Mouse (Mus musculus): ENCODE data around the gene Flna. TPM values are rescaled to one million over a fixed set of nuclear protein-coding genes. Genes with fewer than 3 reads are reported as not detected.
"Not testable (repeated sequence)": the region's sequence is repeated elsewhere in the genome, so short reads cannot be mapped to it uniquely, and the experiment has no call there.

Gene Flna
- polyA plus RNA-seq, 1 experiment: 5,579 TPM

DNA sequence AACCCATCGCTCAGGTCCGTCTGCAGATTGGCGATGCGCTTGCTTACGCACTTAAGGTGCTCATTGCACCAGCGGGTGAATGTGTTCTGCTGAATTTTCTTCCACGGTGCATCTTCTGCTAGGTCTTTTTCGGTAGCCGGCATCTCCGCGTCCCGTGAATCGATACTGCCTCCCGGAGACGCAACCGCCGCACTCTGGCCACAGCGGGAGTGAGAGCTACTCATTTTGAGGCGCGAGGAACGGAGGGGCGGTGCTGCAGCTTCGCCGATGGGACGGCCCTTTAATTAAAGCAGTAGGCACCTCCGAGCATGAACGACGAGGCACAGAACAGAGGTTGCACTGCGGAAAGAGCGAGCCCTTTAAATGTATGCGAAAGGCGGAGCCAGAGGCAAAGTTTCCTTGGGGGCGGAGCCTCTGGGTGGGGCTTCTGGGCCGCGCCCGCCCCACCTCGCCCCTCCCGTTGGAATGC lies 3.4 kb downstream of the Flna start:
- DNase-seq (ENCODE audit: low spot score): peak; percentile 63

DNA sequence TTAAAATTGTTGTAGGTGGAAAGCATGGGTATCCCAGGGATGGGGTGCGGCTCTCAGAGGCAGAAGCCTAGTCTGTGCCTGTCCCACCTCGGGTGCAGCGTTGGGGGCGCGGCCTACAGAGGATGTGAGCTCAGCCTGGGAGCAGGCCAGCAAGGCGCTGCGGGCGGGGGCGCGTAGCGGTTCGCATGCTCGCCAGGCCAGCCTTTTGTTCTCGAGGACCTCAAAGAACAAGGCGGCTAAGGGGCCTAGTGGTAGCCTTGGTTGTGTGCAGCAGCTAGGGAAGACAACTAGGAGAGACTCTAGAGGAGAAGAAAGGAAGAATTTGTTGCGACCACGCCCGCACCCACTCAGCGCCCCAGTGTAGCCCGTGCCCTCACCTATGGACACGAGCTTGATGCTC lies 3.9 kb downstream of the Flna start:
- no peak for DNase-seq (ENCODE audit: low spot score)

DNA sequence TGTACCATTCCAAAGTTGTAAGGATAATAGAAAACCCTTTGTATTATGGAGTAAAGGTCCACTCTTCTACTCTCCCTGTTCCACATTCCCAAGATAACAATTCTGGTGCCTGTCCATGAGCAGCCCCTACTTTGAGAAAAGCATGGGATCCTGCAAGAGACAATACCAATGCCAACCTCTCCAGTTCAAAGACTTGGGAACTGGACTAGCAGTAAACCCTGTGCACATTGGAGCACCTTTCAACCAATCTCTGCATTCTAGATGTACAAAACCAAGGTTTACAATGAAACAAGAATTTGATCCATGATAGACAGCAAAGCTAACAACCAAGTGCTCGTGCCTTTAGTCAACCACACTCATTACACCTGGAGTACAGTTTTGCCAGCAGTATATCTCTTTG lies 4.5 kb downstream of the Flna start:
- DNase-seq (ENCODE audit: low spot score): no peak

DNA sequence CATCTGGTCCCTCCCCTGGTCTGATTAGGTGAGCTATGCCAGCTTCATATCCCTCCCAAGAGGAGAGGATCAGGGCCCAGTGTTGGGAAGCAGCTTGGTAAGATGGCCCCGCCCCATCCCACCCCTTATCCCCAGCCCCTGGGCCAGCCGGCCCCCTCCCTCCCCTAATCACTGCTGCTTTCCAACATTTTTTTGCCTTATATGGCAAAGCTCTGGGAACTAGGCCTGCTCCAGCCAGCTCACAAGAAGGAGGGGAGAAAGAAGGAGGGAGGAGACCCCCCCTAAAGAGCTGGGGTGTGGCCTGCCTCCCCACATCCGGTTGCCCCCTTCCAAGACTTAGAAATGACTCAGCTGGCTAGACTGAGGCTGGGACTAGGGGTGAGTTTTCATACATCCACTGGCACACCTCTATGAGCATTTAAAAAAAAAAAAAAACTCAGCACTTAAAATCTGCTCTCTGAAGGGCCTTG lies 5.0 kb downstream of the Flna start:
- DNase-seq (ENCODE audit: low spot score): no peak

DNA sequence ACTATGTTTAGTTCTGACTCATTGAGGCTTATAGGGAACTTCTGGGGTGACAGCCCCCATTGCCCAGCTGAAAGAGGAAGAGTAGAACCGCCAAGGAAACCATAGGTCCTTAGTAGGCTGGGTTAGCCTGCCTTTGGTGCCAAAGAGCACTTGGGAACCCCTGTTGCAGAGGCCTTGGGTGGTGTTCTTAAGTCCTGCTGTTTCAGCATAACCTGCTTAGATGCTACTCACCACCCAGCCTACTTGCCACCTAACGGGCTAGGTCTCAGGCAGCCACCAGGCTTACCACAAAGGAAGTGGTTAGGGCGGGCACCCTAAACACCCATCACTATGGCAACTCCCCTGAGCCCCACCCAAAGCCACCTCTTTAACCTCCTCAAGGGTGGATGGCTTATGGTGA lies 5.8 kb downstream of the Flna start:
- no peak for DNase-seq (ENCODE audit: low spot score)

DNA sequence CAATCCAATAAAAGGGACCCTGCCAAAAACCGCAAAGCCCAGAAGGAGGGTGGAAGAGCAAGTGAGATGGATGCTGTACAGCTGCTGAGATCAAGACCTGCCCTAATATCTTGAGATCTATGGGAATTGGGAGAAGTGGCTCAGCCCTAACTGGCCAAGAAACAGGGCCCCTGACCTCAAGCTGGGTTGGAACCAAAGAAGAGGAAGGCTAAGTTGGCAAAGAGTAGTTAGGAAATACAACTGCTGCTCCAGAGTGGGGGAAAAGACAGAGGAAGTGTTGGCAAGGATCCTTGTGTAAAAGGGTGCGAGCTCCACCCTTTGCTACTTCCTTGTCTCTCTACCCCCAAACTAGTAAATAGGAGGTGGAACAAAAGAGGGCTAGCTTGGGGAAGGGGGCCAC lies 6.2 kb downstream of the Flna start:
- DNase-seq (ENCODE audit: low spot score): no peak

DNA sequence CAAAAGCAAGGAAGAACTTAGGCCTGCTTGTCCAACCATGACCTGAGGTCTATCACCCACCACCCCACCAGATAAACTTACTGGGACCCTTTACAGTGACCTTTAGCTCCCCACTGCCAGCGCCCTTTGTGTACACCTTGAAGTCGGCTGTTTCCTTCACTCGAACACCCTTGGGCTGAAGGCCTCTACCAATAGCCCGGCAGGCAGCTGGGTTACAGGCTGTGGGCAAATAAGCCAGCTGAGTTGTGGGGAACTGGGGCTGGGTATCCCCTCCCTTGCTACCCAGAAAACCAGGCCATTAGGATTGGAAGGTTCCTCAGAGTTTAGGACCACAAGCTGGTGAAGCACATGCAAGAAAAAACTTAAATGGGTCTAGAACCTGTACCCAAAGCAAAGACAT lies 9.3 kb downstream of the Flna start:
- DNase-seq (ENCODE audit: low spot score): no peak

DNA sequence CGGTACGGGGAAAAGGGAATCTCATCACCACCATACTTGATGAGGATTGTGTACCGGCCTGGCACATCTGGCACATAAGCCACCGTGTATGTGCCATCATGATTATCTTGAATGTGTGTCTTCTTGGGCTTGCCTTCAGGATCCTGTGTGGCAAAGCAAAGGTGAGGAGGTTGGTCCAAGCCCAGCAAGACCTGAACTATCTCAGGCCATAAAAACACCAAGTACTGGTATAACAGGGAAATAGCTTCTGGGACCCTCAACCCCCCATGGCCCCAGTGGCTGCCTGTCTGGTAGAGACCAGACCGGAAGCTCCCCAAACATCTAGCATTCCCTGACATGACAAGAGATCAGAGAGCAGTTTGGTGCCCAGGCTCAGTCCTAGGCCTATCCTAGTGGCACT lies 16.4 kb downstream of the Flna start:
- DNase-seq (ENCODE audit: low spot score): peak; percentile 17

DNA sequence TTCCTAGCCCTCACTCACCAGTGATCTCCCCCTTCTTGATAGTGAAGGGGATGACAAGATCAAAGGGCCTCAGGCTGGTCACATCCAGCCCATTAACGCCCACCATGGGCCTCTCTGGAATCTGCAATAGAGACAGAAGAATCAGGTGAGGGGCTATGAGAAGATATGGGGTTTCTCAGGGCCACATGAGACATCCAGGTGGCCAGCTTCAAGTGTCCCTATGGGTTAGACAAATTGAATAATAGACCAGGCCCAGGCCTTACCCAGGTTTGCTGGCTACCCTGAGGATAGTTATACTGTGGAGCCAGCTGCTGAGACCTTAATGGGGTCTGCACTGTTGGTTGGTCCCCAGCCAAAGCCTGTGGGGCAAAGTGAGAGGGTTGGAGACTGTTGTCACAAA lies 19.6 kb downstream of the Flna start:
- DNase-seq (ENCODE audit: low spot score): no peak

DNA sequence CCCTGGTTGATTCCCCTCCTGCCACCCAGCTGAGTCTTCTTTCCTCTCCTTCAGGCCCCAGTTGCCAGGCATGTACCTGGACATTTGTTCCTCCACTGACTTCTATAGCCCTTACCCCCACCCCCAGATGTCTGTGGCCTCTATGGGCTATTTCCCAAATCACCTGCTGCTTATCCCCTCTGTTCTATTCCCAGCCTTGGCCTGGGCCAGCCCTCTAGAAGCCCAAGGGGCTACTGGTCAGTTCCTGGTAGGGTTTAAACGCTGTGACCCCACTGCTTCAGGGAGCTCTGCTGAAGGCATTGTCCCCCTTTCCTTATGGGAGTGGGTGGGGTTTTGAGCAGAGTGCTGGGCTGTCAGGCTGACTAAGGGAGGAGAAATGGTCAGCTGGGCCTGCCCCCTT lies 29.5 kb downstream of the Flna start:
- DNase-seq (ENCODE audit: low spot score): not testable (repeated sequence)

DNA sequence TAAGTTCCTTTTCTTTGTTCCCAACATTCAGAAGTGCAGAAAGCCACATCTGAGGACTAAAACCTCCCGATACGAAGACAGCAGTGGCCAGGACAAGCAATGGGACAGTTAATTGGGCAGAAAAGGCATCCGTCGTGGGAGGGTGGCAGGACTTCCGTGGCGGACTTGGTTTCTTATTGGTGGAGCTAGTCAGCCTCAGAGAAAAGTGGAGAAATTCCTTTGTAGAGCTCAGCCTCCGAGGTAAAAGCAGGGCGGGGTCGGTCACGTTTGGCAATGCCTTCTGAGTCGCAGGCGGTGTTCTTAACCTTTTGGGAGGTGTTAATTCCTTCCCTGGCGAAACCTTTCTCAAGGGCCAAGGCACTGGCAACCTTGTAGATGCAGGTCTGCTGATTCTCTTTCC lies 30.2 kb downstream of the Flna start:
- no peak for DNase-seq (ENCODE audit: low spot score)

DNA sequence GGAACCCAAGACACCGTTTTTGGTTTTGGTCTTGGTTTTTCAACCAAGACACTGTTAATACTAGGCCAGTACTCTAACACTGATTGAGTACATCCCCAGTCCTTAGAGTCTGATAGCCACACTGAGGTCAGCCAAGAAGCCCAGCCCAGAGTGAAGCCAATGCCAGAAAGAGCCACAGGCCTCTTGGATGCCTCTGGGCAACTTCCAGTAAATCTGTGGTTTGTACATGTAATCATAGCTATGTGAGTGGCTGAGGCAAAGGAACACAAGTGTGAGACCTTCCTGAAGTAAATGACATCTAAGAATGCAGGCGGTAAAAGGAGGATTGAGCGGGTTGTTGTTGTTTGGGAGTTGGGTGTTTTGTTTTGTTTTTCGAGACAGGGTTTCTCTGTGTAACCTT lies 31.1 kb downstream of the Flna start:
- DNase-seq (ENCODE audit: low spot score): no peak

DNA sequence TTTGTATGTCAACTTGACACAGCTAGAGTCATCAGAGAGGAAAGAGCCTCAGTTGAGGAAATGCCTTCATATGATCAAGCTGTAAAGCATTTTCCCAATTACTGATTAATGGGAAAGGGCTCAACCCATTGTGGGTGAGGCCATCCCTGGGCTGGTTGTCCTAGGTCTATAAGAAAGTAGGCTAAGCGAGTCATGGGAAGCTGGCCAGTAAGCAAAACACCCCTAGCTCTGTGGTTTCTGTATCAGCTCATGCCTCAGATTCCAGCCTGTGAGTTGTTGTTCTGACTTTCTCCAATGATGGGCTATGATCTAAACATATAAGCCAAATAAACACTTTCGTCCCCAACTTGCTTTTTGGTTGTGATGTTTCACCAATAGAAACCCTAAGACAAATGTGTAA lies 46.1 kb downstream of the Flna start:
- DNase-seq (ENCODE audit: low spot score): no peak

DNA sequence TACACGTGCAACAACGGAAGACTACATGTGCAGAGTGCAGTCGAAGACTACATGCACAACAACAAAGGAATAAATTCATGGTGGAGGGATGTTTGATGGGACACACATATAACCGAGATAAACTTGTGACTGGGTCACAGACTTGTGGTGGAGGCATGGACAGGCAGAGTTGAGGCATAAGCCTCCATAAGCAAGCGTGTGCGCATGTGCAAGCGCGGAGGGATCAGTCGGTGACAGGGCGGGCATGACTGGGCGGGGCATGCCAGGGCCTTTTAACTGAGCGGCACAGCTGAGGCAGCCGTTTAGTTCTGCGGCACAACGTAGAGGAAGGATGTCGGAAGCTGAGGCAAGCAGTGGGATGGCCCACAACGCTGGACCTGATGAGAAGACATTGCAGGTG lies 72.7 kb downstream of the Flna start, which contains the start of gene Tktl1:
Gene Tktl1, plus strand, starts transcription at position 301 of the 400 bp plus-strand sequence.
- DNase-seq (ENCODE audit: low spot score): no peak

Other genes starting within 250 kb of the Flna start
- 89.2 and 104 TPM in 2 replicates for gene Irak1, start 225.9 kb downstream of the Flna start, polyA plus RNA-seq (2012; rRNA removed)
- gene Opn1mw, start 122.4 kb downstream of the Flna start, polyA plus RNA-seq (2012; rRNA removed): not detected in 2 replicates
- 12.8 and 17.1 TPM in 2 replicates for gene Mecp2, start 114.5 kb downstream of the Flna start, polyA plus RNA-seq (2012; rRNA removed)
- not detected in 2 replicates for gene Tex28, start 82.0 kb downstream of the Flna start, polyA plus RNA-seq (2012; rRNA removed)
- gene Tktl1, start 72.6 kb downstream of the Flna start, polyA plus RNA-seq (2012; rRNA removed): 0.03 and 0.04 TPM in 2 replicates
- gene Emd, start 4.9 kb upstream of the Flna start, polyA plus RNA-seq (2012; rRNA removed): 92.6 and 98.0 TPM in 2 replicates
- gene Rpl10, start 21.0 kb upstream of the Flna start, polyA plus RNA-seq (2012; rRNA removed): 2,380 and 2,941 TPM in 2 replicates
- 106 and 145 TPM in 2 replicates for gene Taz, start 32.1 kb upstream of the Flna start, polyA plus RNA-seq (2012; rRNA removed)
- 36.1 and 44.7 TPM in 2 replicates for gene Dnase1l1, start 32.5 kb upstream of the Flna start, polyA plus RNA-seq (2012; rRNA removed)
- gene Atp6ap1, start 47.3 kb upstream of the Flna start, polyA plus RNA-seq (2012; rRNA removed): 213 and 234 TPM in 2 replicates
- 251 and 365 TPM in 2 replicates for gene Gdi1, start 55.2 kb upstream of the Flna start, polyA plus RNA-seq (2012; rRNA removed)
- gene Fam50a, start 63.2 kb upstream of the Flna start, polyA plus RNA-seq (2012; rRNA removed): 52.5 and 63.5 TPM in 2 replicates
- 16.4 and 17.9 TPM in 2 replicates for gene Plxna3, start 79.2 kb upstream of the Flna start, polyA plus RNA-seq (2012; rRNA removed)
- gene Lage3, start 103.8 kb upstream of the Flna start, polyA plus RNA-seq (2012; rRNA removed): 67.1 and 87.5 TPM in 2 replicates
- 54.3 and 66.7 TPM in 2 replicates for gene Ubl4a, start 123.4 kb upstream of the Flna start, polyA plus RNA-seq (2012; rRNA removed)
- 14.1 and 18.0 TPM in 2 replicates for gene Slc10a3, start 123.5 kb upstream of the Flna start, polyA plus RNA-seq (2012; rRNA removed)
- gene Fam3a, start 143.5 kb upstream of the Flna start, polyA plus RNA-seq (2012; rRNA removed): 38.3 and 40.6 TPM in 2 replicates
- gene Ikbkg, start 143.5 kb upstream of the Flna start, polyA plus RNA-seq (2012; rRNA removed): 25.0 and 26.3 TPM in 2 replicates
- gene G6pdx, start 179.4 kb upstream of the Flna start, polyA plus RNA-seq (2012; rRNA removed): 95.5 and 113 TPM in 2 replicates
- gene Gm6880, start 231.6 kb upstream of the Flna start, polyA plus RNA-seq (2012; rRNA removed): not detected in 2 replicates